Mouse (Mus musculus) E14TG2a.4 (cell line): ENCODE measurements around the gene Rhno1.

Source experiments
- H3K27me3 ChIP-seq: 2 replicates; pipeline ENCODE4 v1.6.1; 2014; ENCODE audit warnings: low read length, control low read depth; ENCODE audit not compliant: insufficient read depth
- H3K36me3 ChIP-seq: 2 replicates; pipeline ENCODE4 v1.6.1; 2014; ENCODE audit warnings: low read length, control low read depth; ENCODE audit not compliant: insufficient read depth
- H3K4me1 ChIP-seq: replicated peaks from 2 replicates; pipeline ENCODE4 v1.6.1; 2014; ENCODE audit warnings: low read depth, low read length, control low read depth
- H3K4me3 ChIP-seq: replicated peaks from 2 replicates; pipeline ENCODE4 v1.5.1; 2014; ENCODE audit warnings: mild to moderate bottlenecking, low read length
- H3K9me3 ChIP-seq: 2 replicates; pipeline ENCODE4 v1.6.1; 2014; ENCODE audit warnings: low read length, control low read depth
- CTCF ChIP-seq: conservative IDR thresholded peaks from 2 replicates; pipeline ENCODE4 v1.5.1; 2014; ENCODE audit warnings: low read length
- NANOG ChIP-seq: IDR thresholded peaks from 2 replicates; pipeline ENCODE4 v1.6.1; 2014; ENCODE audit warnings: borderline replicate concordance, low read length, mixed read lengths
- POU5F1 ChIP-seq: IDR thresholded peaks from 2 replicates; pipeline ENCODE4 v1.6.1; 2014; ENCODE audit warnings: low read length, borderline replicate concordance

Rhno1 gene

DNA sequence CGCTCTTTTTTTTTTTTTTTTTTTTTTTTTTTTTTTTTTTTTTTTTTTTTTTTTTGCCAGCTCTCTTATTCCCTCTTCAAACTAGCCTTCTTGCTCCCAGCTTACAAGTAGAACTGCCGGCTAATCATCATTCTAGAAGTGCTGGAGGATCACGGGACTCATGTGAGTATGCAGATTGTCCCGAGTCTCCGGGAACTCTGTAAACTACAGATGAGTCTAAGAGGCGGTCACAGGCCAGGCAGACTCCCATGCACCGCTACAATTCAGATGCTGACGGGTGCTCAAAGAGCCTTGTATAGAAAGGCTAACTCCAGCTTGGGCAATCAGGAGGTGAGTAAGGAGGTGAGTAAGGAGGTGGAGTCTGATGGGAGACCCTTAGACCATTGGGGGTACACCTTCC lies 47.1 kb downstream of the Rhno1 start:
- Histone ChIP-seq H3K4me3 (no peak overlapping the region), H3K4me1 (peaks cover 19% of the 10 kb centered on the region), H3K36me3 (no peaks in the 10 kb centered on the region), H3K9me3 (no peaks in the 10 kb centered on the region), H3K27me3 (0 out of 2 replicates have a peak, but pooled peaks cover 5% of the 10 kb centered on the region)
- TF ChIP-seq POU5F1, result no peak
- TF ChIP-seq CTCF, result no peak
- no peak for TF ChIP-seq NANOG

DNA sequence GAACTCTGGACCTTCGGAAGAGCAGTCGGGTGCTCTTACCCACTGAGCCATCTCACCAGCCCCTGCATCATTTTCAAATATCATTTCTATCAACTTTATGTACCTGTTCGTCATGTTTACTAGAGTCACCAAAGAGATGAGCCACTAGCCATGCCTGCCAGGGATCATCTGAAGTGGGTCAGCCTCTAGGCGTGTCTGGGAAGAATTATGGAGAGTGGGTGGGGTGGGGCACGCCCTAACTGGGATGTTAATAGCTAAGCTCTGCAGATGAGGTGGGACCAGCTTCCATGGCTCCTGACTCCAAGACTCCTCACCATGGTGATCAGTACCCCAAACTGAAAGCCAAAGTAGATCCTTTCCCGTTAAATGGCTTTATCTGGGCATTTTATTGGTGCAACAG lies 47.9 kb downstream of the Rhno1 start:
- TF ChIP-seq POU5F1, result no peak
- TF ChIP-seq NANOG, result no peak
- TF ChIP-seq CTCF, result no peak
- H3K4me1 ChIP-seq, result peaks cover 18% of the 10 kb centered on the region
- H3K4me3 ChIP-seq, result no peak overlapping the region

DNA sequence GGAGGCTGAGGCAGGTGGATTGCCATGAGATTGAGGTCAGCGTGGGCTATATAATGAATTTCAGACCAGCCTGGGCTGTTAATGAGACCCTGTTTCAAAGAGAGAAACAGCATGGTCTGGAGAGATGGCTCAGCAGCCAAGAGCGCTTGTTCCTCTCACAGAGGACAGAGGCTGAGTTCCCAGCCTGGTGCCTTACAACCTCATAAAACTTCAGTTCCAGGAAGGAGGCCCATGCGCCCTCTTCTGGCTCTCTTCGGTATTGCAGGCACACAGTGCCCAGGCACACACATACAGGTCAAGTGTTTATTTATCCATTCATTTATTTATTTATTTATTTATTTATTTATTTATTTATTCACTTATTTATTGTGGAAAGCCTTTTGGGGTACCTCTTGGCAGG lies 54.4 kb downstream of the Rhno1 start:
- TF ChIP-seq NANOG, result no peak
- peak; percentile 87 for TF ChIP-seq CTCF
- Histone ChIP-seq H3K27me3 (no peaks in the 10 kb centered on the region; the same call in 1 of the 2 replicates), H3K9me3 (no peaks in the 10 kb centered on the region), H3K4me1 (peaks cover 5% of the 10 kb centered on the region; the same call in 1 of the 2 replicates), H3K4me3 (no peak overlapping the region), H3K36me3 (no peaks in the 10 kb centered on the region)

More for the DNA sequence above, 47.9 kb downstream of the Rhno1 start:
- H3K9me3 ChIP-seq, result no peaks in the 10 kb centered on the region
- 0 out of 2 replicates have a peak, but pooled peaks cover 5% of the 10 kb centered on the region for H3K27me3 ChIP-seq
- H3K36me3 ChIP-seq, result no peaks in the 10 kb centered on the region
